Mouse (Mus musculus): ENCODE data around the gene Opcml.

DNA sequence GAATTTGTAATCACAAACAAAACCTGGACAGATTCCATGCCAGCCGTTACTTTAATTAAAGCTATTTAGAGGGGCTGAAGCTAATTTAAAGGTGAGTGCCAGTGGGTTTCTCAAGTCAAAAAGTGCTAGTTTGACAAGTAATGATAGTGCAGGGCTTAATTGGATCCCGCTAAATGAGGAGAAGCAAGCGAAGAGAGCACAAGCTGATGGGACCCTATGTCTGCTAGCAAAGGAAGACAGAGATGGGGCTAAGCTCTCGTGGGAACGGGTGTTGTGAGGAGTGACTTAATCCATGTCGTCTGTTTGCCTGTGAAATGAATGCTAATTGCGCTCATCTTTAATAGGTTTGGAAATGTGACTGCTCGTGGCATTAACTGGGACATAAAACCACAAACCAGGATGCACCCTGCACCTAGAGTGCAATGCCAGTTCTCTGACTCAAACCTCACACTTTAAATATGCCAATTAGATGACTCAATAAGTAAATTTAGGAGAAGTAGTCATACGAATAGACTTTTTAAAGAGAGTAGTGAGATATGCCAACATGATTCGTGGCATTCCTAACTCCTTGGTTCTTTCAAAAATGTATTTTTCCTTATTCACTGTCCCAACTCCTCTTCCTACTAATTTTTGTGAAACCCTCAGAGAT is 174.5 kb downstream of the Opcml start:
- no peak for TF ChIP-seq ZNF384 (IDR thresholded peaks at IDR 0.05; ENCODE audit: low read depth, low read length)
- no peak for TF ChIP-seq HCFC1 (IDR thresholded peaks at IDR 0.05; ENCODE audit: borderline replicate concordance, insufficient read depth, low read length)
- no peak for TF ChIP-seq CHD2 (IDR thresholded peaks at IDR 0.05; ENCODE audit: low read depth, low read length)
- no peak for TF ChIP-seq MAFK (IDR thresholded peaks at IDR 0.05; ENCODE audit: insufficient read depth, low read depth, low read length)
